Mouse (Mus musculus): ENCODE measurements around the gene Grwd1. TPM values are rescaled to one million over a fixed set of nuclear protein-coding genes. Genes with fewer than 3 reads are reported as not detected.

Grwd1 gene
- polyA plus RNA-seq, 1 experiment from 2014 or later = 116 TPM

DNA sequence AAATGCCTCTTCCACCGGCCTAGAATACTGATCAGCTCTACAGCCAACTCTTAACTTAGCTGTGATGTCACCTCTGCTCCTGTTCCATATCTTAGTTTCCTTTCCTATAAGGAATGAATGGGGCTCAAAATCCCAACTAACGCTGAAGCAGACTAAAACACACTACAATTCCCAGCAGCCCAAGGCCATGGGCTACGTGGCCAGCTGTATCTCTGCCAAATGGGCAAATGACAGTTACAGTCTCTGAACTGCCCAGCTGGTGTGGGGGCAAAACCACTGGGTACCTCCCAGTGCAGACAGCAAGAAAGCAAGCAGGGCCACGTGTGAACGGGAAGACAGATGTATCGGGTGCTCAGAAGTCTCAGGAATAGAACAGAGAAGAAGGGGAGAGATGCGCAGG lies 4.1 kb downstream of the Grwd1 start:
- peaks cover 7% of the 10 kb centered on the region for H3K27me3 ChIP-seq (ENCODE audit: low read depth, poor library complexity, severe bottlenecking)
- H3K36me3 ChIP-seq = peaks cover 79% of the 10 kb centered on the region
- 92% methylated on average over 7 of the region's 7 CpGs for WGBS

DNA sequence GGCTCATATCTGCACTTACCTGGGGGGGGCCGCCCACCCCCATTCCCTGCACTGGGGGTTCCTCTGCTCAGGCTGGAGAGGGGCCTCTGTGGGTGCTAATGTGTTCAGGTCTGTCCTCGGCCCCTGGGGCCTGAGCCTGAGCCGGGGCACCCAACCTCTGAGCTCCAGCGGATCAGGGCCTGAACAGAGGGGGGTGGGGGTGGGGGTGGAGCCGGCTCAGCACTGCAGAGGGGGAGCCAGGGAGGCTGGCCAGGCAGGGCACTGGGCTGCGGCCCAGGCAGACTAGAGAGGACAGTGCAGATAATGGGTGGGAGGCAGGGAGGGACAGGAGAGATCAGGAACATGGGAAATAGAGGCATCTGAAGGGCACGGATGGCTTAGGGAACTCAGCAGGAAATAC lies 6.1 kb downstream of the Grwd1 start, which contains the start of gene Kcnj14:
TSS of gene Kcnj14 (minus strand) at position 185 of the 400 bp plus-strand sequence.
- WGBS = 79% methylated on average over 7 of the region's 7 CpGs
- Histone ChIP-seq H3K36me3 (peaks cover 82% of the 10 kb centered on the region), H3K4me3 (no peak within 1 kb of the TSS), H3K4me1 (peaks cover 8% of the 10 kb centered on the region), H3K9me3 (replicated peaks) (no peaks in the 10 kb centered on the region), H3K27me3 (ENCODE audit: low read depth, poor library complexity, severe bottlenecking) (peaks cover 12% of the 10 kb centered on the region), H3K27ac (no peak within 1 kb of the TSS)
- DNase-seq (ENCODE audit: low spot score) = no peak

More for the DNA sequence above, 4.1 kb downstream of the Grwd1 start:
- Histone ChIP-seq H3K27ac (no peak overlapping the region), H3K9me3 (replicated peaks) (no peaks in the 10 kb centered on the region), H3K4me1 (peaks cover 14% of the 10 kb centered on the region), H3K4me3 (no peak overlapping the region)
- DNase-seq (ENCODE audit: low spot score) = no peak

DNA sequence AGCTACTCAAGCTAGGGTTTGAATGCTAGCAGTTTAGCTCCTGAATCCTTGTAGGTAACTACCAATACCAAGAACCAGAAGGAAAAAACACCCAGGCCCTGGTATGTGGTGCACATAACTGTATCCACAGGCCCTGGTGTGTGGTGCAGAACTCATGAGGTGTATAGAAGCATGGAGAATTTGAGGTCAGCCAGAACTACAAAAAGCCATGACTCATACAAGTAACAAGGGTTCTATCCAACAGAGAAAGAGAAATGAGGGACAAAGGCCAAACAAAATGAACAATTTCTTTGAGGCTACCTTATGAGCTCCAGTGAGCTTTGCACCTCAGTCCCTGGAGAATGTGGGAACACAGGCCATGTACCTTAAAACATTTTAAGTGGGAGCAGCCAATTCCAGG lies 9.8 kb downstream of the Grwd1 start:
- no peak overlapping the region for H3K27ac ChIP-seq
- no peak overlapping the region for H3K4me3 ChIP-seq
- H3K4me1 ChIP-seq = peaks cover 8% of the 10 kb centered on the region
- peaks cover 20% of the 10 kb centered on the region for H3K27me3 ChIP-seq (ENCODE audit: low read depth, poor library complexity, severe bottlenecking)
- no peaks in the 10 kb centered on the region for H3K9me3 ChIP-seq (replicated peaks)
- H3K36me3 ChIP-seq = peaks cover 46% of the 10 kb centered on the region
- no peak for DNase-seq (ENCODE audit: low spot score)

DNA sequence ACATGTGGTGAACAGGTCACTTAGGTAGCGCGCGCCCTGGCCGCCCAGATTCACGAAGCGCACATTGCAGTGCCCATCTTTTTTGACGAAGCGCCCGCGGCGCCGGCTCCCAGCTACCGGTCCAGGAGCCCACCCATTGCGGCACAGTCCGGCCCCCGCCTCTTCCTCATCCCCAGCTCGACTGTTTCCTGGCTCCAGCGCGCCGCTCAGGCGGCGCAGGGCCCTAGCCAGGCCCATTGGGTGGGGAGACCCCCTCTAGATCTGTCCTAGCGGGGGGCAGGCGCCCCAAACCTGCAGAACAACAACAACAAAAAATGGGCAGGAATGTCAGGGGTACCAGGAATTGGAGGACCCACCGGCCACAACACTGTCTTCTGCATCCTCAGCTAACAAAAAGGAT lies 10.9 kb downstream of the Grwd1 start:
- DNase-seq (ENCODE audit: low spot score) = no peak
- 12% methylated on average over 25 of the region's 25 CpGs for WGBS
- H3K4me1 ChIP-seq = peaks cover 18% of the 10 kb centered on the region
- peak overlapping the region; percentile 35 for H3K4me3 ChIP-seq
- H3K27me3 ChIP-seq (ENCODE audit: low read depth, poor library complexity, severe bottlenecking) = peaks cover 20% of the 10 kb centered on the region
- no peak overlapping the region; the same call in 1 of the 2 replicates for H3K27ac ChIP-seq
- no peaks in the 10 kb centered on the region for H3K9me3 ChIP-seq (replicated peaks)
- H3K36me3 ChIP-seq = peaks cover 35% of the 10 kb centered on the region

DNA sequence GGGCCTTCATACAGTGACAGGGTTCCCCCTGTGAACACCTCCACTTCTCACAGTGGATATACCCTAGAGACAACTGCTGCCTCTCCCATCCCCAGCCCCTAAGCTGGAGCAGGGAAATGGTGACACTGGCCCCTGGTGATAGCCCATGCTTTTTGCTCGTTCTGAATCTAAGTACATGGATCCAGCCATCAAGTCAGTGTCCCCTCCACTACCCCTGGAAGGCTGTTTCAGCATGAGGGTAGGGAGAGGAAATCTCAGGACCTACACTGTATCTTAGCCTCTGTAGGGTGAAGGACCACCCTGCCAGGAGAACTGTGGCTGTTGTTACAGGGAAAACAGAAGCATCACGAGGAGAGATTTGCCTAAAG lies 14.8 kb downstream of the Grwd1 start:
- peaks cover 22% of the 10 kb centered on the region for H3K36me3 ChIP-seq
- WGBS = 59% methylated on average over 2 of the region's 2 CpGs
- no peaks in the 10 kb centered on the region for H3K9me3 ChIP-seq (replicated peaks)
- H3K27me3 ChIP-seq (ENCODE audit: low read depth, poor library complexity, severe bottlenecking) = peaks cover 20% of the 10 kb centered on the region
- DNase-seq (ENCODE audit: low spot score) = no peak
- no peak overlapping the region for H3K4me3 ChIP-seq
- no peak overlapping the region for H3K27ac ChIP-seq
- peaks cover 36% of the 10 kb centered on the region for H3K4me1 ChIP-seq

DNA sequence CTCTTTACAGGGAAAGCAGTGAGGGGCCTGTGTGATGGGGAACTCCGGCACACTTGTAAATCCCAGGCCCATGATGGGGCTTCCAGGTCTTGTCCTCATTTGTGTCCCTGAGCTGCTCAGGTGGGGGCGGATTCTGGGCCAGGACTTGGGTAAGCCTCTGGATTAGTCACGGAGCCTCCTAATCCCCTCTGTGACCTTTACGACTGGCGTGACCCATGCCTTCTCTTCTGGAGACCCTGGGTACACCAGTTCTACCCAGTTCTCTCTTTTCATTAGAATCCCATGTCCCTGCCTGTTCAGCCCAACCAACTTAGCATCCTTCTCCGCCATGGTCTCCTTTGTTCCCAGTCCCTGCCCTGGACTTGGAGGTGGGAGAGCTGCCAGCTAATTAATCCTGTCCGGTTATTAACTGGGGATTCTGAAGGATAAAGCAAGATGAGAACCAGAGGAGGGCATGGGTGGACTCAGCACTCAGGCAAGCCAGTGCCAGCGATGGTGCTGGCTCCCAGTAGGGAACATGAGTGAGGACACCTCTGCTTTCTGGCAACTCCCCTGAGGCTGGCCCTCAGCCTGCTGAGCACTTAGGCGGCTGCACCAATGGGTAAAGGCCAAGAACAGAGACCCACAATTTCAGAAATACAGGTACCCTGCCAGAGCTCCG lies 15.3 kb downstream of the Grwd1 start:
- no peak for DNase-seq (ENCODE audit: low spot score)
- 59% methylated on average over 10 of the region's 10 CpGs for WGBS
- Histone ChIP-seq H3K9me3 (replicated peaks) (no peaks in the 10 kb centered on the region), H3K4me1 (peaks cover 36% of the 10 kb centered on the region), H3K4me3 (peak overlapping the region; percentile 98), H3K27me3 (ENCODE audit: low read depth, poor library complexity, severe bottlenecking) (peaks cover 16% of the 10 kb centered on the region), H3K36me3 (peaks cover 27% of the 10 kb centered on the region), H3K27ac (peak overlapping the region; percentile 37; the same call in 1 of the 2 replicates)

DNA sequence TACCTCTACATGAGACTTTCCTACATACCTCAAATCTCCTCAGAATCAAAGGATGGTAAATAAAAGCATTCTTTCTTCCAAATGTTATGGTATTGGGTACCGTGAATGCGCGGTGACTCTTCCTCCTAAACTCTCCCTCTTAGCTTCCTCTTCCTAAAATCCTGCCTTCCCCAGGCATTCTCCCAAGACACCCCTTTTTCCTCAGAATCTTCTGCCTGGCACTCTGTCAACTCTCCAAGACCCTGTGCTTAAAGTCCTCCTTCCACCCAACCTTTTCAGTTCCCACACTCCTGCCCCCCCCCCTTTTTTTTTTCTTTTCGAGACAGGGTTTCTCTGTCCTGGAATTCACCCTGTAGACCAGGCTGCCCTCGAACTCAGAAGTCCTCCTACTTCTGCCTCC lies 15.9 kb downstream of the Grwd1 start:
- H3K4me3 ChIP-seq = peak overlapping the region; percentile 98
- H3K27me3 ChIP-seq (ENCODE audit: low read depth, poor library complexity, severe bottlenecking) = peaks cover 10% of the 10 kb centered on the region
- WGBS = 12% methylated on average over 5 of the region's 5 CpGs
- no peak for DNase-seq (ENCODE audit: low spot score)
- H3K9me3 ChIP-seq (replicated peaks) = no peaks in the 10 kb centered on the region
- peaks cover 33% of the 10 kb centered on the region for H3K4me1 ChIP-seq
- H3K27ac ChIP-seq = peak overlapping the region; percentile 37; the same call in 1 of the 2 replicates
- H3K36me3 ChIP-seq = peaks cover 34% of the 10 kb centered on the region

DNA sequence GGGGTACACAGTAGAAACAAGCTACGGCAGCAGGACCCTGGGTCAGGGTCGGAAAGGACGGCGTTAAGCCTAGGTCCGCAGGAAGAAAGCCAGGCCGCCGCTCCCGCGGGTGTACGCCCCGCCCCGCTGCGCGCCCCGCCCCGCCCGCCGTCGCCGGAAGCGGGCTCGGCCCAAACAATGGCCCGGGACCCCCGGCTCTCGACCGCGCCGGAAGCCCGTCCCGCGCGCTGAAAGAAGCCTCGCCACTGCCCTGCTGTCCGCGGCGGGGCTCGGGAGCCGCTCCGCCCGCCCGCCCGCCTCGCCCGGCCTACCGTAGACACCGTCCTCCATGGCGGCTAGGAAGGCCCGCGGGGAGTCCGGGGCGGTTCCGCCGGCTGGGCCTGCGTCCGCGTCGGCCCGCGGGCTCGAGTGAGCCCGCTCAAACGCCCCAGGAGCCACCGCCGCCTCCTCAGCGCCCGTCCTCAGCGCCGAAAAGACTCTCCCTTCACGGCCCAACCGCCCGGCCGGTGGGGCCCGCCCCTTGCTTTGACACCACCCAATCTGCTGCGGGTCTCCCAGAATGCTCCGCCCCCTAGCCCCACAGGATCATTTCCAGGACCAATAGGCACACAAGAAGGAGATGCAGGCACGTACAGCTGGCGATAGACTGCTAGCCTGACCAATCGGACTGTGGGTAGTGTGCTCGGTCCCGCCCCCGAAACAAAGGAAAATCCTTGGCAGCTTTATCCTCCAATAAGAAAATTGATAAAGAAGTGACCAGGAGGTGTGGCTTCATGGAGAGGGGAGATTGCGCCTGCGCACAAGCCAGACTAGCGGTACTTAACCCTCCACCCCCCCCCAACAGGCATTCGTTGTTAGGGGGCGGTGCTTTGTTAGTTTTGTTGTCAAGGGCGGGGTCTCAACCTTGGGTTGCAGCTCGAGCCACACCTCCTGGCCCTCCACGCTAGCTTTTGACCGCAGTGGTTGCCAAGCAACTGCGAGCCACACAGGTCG lies 16.7 kb downstream of the Grwd1 start, which contains the start of gene Cyth2:
TSS of gene Cyth2 (minus strand) at position 795 of the 993 bp plus-strand sequence.
- Histone ChIP-seq H3K9me3 (replicated peaks) (no peaks in the 10 kb centered on the region), H3K27me3 (ENCODE audit: low read depth, poor library complexity, severe bottlenecking) (peaks cover 7% of the 10 kb centered on the region), H3K4me3 (peak within 1 kb of the TSS; percentile 98), H3K36me3 (peaks cover 41% of the 10 kb centered on the region), H3K27ac (peak within 1 kb of the TSS; percentile 100), H3K4me1 (peaks cover 29% of the 10 kb centered on the region)
- under 1% methylated on average over 92 of the region's 92 CpGs for WGBS
- peak; percentile 99 for DNase-seq (ENCODE audit: low spot score)

DNA sequence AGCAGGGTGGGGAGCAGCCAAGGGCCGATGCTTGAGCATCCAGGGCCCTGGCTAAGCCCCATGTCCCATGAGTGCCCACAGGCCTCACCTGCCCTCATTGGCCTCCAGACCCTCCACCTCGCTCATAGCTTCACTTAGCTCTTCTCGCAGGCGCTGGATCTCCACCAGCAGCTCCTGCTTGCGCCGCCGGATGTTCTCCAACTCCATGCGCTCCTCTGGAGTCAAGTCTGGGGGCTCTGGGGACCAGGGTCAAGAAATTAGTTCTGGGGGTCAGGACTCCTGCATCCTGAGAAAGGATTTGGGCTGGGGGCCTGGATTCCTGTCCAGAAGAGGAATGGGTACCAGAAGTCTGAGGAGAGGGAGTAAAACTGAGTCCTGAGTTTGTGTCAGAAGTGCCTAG lies 17.8 kb downstream of the Grwd1 start:
- peak overlapping the region; percentile 98 for H3K4me3 ChIP-seq
- peaks cover 37% of the 10 kb centered on the region for H3K4me1 ChIP-seq
- DNase-seq (ENCODE audit: low spot score) = no peak
- no peaks in the 10 kb centered on the region for H3K9me3 ChIP-seq (replicated peaks)
- H3K27me3 ChIP-seq (ENCODE audit: low read depth, poor library complexity, severe bottlenecking) = no peaks in the 10 kb centered on the region
- H3K27ac ChIP-seq = peak overlapping the region; percentile 100
- WGBS = 92% methylated on average over 8 of the region's 8 CpGs
- peaks cover 53% of the 10 kb centered on the region for H3K36me3 ChIP-seq

DNA sequence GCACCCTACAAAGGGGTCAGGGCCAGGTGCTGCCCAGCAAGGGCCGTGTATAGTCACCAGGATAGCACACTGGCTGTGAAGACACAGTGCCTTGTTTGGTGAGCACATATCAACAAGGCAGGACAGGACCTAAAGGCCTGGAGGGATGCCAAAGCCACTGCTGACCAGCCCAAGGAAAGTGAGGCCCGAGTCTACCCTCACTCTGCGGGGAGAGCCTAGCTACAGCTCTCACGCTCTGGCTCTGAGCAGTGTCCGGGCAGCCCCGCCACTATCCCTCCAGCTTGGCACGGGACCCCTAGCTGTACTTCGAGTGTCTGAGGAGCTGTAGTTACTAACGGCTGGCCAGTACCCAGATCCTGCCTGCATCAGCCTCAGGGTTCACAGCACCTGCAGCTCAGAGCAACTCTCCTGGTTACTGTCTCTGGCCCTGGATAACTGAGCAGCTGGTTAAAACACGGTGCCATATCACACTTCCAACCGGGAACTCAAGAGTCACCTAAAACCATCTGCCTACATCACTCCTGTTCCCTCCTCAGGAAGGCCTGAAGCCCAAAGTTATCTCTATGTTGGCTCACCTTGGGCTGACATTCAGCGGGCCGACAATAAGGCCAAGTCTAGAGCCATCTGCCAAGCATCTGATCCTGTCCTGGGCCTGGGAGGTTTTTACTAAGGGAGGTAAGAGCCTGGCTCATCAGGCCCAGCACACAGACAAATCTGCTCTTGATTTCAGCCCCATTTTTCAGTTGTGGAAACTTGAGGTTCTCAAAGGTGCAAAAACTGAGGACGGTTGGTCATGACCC lies 21.3 kb downstream of the Grwd1 start:
- no peaks in the 10 kb centered on the region for H3K27me3 ChIP-seq (ENCODE audit: low read depth, poor library complexity, severe bottlenecking)
- DNase-seq (ENCODE audit: low spot score) = no peak
- 89% methylated on average over 14 of the region's 14 CpGs for WGBS
- H3K9me3 ChIP-seq (replicated peaks) = no peaks in the 10 kb centered on the region
- peaks cover 24% of the 10 kb centered on the region for H3K4me1 ChIP-seq
- H3K36me3 ChIP-seq = peaks cover 76% of the 10 kb centered on the region
- no peak overlapping the region for H3K4me3 ChIP-seq
- no peak overlapping the region for H3K27ac ChIP-seq

DNA sequence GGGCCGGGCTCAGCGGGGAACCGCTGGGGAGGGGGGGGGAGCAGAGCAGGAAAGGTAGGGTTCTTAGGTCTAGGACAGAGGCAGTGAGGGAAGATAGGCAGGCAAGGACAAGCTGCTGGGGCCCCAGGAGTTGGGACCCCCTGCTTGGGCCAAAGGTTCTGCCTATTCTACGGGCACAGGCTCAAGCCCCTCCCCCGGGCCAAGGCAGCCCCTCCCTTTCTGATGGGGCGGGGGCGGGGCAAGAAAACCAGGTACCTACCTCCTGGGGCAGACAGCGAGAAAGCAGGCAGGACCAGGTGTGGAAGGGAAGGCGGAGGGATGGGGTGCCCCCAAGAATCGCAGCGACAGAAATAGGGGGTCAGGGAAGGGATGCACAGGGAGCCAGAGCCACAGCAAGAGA lies 22.3 kb downstream of the Grwd1 start:
- H3K27ac ChIP-seq = no peak overlapping the region
- H3K9me3 ChIP-seq (replicated peaks) = no peaks in the 10 kb centered on the region
- whole genome bisulfite sequencing = 41% methylated on average over 11 of the region's 11 CpGs
- peaks cover 86% of the 10 kb centered on the region for H3K36me3 ChIP-seq
- peaks cover 24% of the 10 kb centered on the region for H3K4me1 ChIP-seq
- H3K27me3 ChIP-seq (ENCODE audit: low read depth, poor library complexity, severe bottlenecking) = no peaks in the 10 kb centered on the region
- no peak for DNase-seq (ENCODE audit: low spot score)
- no peak overlapping the region for H3K4me3 ChIP-seq

DNA sequence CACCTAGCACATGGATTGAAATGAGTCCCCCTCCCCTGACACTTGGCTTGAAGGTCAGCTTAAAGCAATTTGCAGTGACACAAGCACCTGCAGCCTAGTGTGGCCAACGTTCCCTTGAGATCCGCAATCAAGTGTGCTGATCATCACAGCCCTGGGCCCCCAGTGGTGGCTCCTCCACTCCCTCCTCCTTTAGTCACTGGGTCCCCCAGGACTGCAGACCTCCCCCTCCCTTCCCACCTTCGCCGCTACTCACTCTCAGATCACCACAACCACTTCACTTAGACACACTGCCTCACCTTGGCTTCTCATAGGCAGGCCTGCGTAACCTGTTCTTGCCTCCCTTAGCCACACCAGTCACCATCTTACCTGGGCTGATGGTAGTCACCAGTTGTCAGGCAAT lies 24.8 kb downstream of the Grwd1 start:
- H3K4me1 ChIP-seq = peaks cover 13% of the 10 kb centered on the region
- H3K36me3 ChIP-seq = peaks cover 86% of the 10 kb centered on the region
- H3K27me3 ChIP-seq (ENCODE audit: low read depth, poor library complexity, severe bottlenecking) = no peaks in the 10 kb centered on the region
- no peak overlapping the region for H3K27ac ChIP-seq
- WGBS = 66% methylated on average over 5 of the region's 5 CpGs
- DNase-seq (ENCODE audit: low spot score) = no peak
- H3K4me3 ChIP-seq = no peak overlapping the region
- H3K9me3 ChIP-seq (replicated peaks) = no peaks in the 10 kb centered on the region
